Mouse (Mus musculus): Measurements from ENCODE around the gene Hcst.

GRCm38 (mm10) chr7:30454259-30454658, 34.6 kb upstream of the Hcst start:
- TF ChIP-seq NRF1 (IDR thresholded peaks at IDR 0.05; ENCODE audit: insufficient read depth, low read depth, low read length, poor library complexity, severe bottlenecking) = no peak
- no peak for TF ChIP-seq HCFC1 (IDR thresholded peaks at IDR 0.05; ENCODE audit: low read depth, low read length)
- TF ChIP-seq CTCF (IDR thresholded peaks at IDR 0.05 in 2 of 3, conservative IDR thresholded peaks at IDR 0.05 in 1 of 3; ENCODE audit: control insufficient read depth in 1 of 3, insufficient read depth in 1 of 3, low read depth in 2 of 3, low read length in 3 of 3, poor library complexity in 1 of 3, severe bottlenecking in 1 of 3) = no peak
- TF ChIP-seq POLR2A (IDR thresholded peaks at IDR 0.05; ENCODE audit: control insufficient read depth in 1 of 2, insufficient read depth in 1 of 2, low read depth in 1 of 2, low read length in 2 of 2, poor library complexity in 1 of 2) = no peak
- no peak for TF ChIP-seq MAFK (IDR thresholded peaks at IDR 0.05; ENCODE audit: borderline replicate concordance, low read depth, low read length)

Data from MEL (cell line).